Comparison of ENCODE assay signal across 28 mouse cellular contexts in genomic region chr16:20228167-20228566, GRCm38 (mm10). TPM values are rescaled to one million over a fixed set of nuclear protein-coding genes. Genes with fewer than 3 reads are reported as not detected.
DNase-seq lines count a peak whose midpoint lies in the region; ATAC-seq lines count a peak whose summit lies in the region.
"Had no signal": no experiment of that assay in that cellular context is flagged by ENCODE, and none has a peak within 500 bp of the region (broad histone marks: within the 10 kb centered on the region; RNA-seq: fewer than 3 reads in every experiment).

No protein-coding gene starts in this region.

- H3K36me3 ChIP-seq in forebrain, embryonic 11.5 days (ENCODE audit: control insufficient read depth, insufficient read depth, low read length) = peaks cover 21% of the 10 kb centered on the region; the same call in 1 of the 2 replicates
- peaks cover 35% of the 10 kb centered on the region for H3K36me3 ChIP-seq in forebrain, embryonic 16.5 days (ENCODE audit: control insufficient read depth, insufficient read depth)
- peaks cover 83% of the 10 kb centered on the region for H3K36me3 ChIP-seq in heart, embryonic 10.5 days
- peaks cover 65% of the 10 kb centered on the region for H3K36me3 ChIP-seq in heart, embryonic 12.5 days

- no peaks in the 10 kb centered on the region for H3K9me3 ChIP-seq in forebrain, embryonic 11.5 days (ENCODE audit: control insufficient read depth, low read length)
- H3K9me3 ChIP-seq in forebrain, embryonic 16.5 days (ENCODE audit: control insufficient read depth, low read length) = no peaks in the 10 kb centered on the region
- H3K9me3 ChIP-seq in heart, embryonic 10.5 days = no peaks in the 10 kb centered on the region
- no peaks in the 10 kb centered on the region for H3K9me3 ChIP-seq in heart, embryonic 12.5 days (replicated peaks)
- H3K9me3 ChIP-seq: embryonic facial prominence, embryonic 13.5 days; embryonic facial prominence, embryonic 15.5 days; forebrain, embryonic 10.5 days; forebrain, embryonic 13.5 days; forebrain, embryonic 15.5 days; G1E had no signal

- peak; percentile 16 for DNase-seq in forebrain, embryonic 11.5 days (ENCODE audit: low spot score)
- DNase-seq in heart, embryonic 10.5 days (ENCODE audit: low spot score) = peak; percentile 57
- DNase-seq in right cerebral cortex, adult 18-20 months = peak; percentile 36
- no peak for DNase-seq in right cerebral cortex, adult 2 months (ENCODE audit: low spot score in 2 of 2)
- DNase-seq in natural killer cell, adult 2 months (ENCODE audit: low spot score in 2 of 2) = no peak
- DNase-seq: adrenal gland, adult 8-10 months; adrenal gland, postnatal 36 days; B cell, adult 2 months; cerebellum, adult 11 months; cerebellum, adult 18-20 months; cerebellum, adult 8-10 months; cerebellum, adult 9-11 months; cerebellum, postnatal 14 days; cerebellum, postnatal 36 days; embryo, embryonic 11 days had no signal

- no peaks in the 10 kb centered on the region for H3K4me1 ChIP-seq in forebrain, embryonic 11.5 days (replicated peaks; ENCODE audit: control insufficient read depth, insufficient read depth, low read length)
- H3K4me1 ChIP-seq in forebrain, embryonic 16.5 days (replicated peaks; ENCODE audit: control insufficient read depth, insufficient read depth, low read length) = no peaks in the 10 kb centered on the region
- H3K4me1 ChIP-seq in heart, embryonic 10.5 days = peaks cover 24% of the 10 kb centered on the region
- peaks cover 17% of the 10 kb centered on the region for H3K4me1 ChIP-seq in heart, embryonic 12.5 days (replicated peaks)
- H3K4me1 ChIP-seq: embryonic facial prominence, embryonic 13.5 days; embryonic facial prominence, embryonic 15.5 days; forebrain, embryonic 10.5 days; forebrain, embryonic 13.5 days; forebrain, embryonic 15.5 days had no signal

- H3K4me2 ChIP-seq in forebrain, embryonic 11.5 days (ENCODE audit: low read depth, low read length, severe bottlenecking) = no peak overlapping the region
- no peak overlapping the region for H3K4me2 ChIP-seq in forebrain, embryonic 16.5 days (ENCODE audit: low read length)
- no peak overlapping the region for H3K4me2 ChIP-seq in heart, embryonic 12.5 days
- H3K4me2 ChIP-seq: embryonic facial prominence, embryonic 13.5 days; embryonic facial prominence, embryonic 15.5 days; forebrain, embryonic 13.5 days; forebrain, embryonic 15.5 days had no signal

- no peak for ATAC-seq in forebrain, embryonic 11.5 days (replicated peaks; ENCODE audit: low FRiP score)
- ATAC-seq in forebrain, embryonic 16.5 days = no peak
- no peak for ATAC-seq in heart, embryonic 12.5 days (ENCODE audit: insufficient number of reproducible peaks, low FRiP score)
- ATAC-seq: activated CD4-positive, CD25-positive, alpha-beta regulatory T cell, adult 4 months; CD4-positive, CD25-positive, alpha-beta regulatory T cell, adult 4 months; forebrain, embryonic 13.5 days; forebrain, embryonic 15.5 days; Patski had no signal

- H3K4me3 ChIP-seq in forebrain, embryonic 11.5 days (ENCODE audit: low read depth, low read length) = no peak overlapping the region
- no peak overlapping the region for H3K4me3 ChIP-seq in forebrain, embryonic 16.5 days (replicated peaks; ENCODE audit: low read length)
- H3K4me3 ChIP-seq in heart, embryonic 10.5 days = no peak overlapping the region
- H3K4me3 ChIP-seq in heart, embryonic 12.5 days = no peak overlapping the region
- H3K4me3 ChIP-seq: embryonic facial prominence, embryonic 13.5 days; embryonic facial prominence, embryonic 15.5 days; erythroblast, embryonic 14.5 days; forebrain, embryonic 10.5 days; forebrain, embryonic 13.5 days; forebrain, embryonic 15.5 days had no signal

- H3K27me3 ChIP-seq in forebrain, embryonic 11.5 days (ENCODE audit: control insufficient read depth, insufficient read depth, low read length) = no peaks in the 10 kb centered on the region
- no peaks in the 10 kb centered on the region for H3K27me3 ChIP-seq in forebrain, embryonic 16.5 days (replicated peaks; ENCODE audit: control insufficient read depth, insufficient read depth, low read length)
- H3K27me3 ChIP-seq in heart, embryonic 10.5 days (ENCODE audit: insufficient read depth, poor library complexity, severe bottlenecking) = no peaks in the 10 kb centered on the region
- H3K27me3 ChIP-seq in heart, embryonic 12.5 days (replicated peaks) = no peaks in the 10 kb centered on the region
- H3K27me3 ChIP-seq: CH12.LX; embryonic facial prominence, embryonic 13.5 days; embryonic facial prominence, embryonic 15.5 days; forebrain, embryonic 13.5 days; forebrain, embryonic 15.5 days; Patski had no signal

- H3K9ac ChIP-seq in forebrain, embryonic 11.5 days (ENCODE audit: low read length) = no peak overlapping the region
- H3K9ac ChIP-seq in forebrain, embryonic 16.5 days (replicated peaks; ENCODE audit: low read depth, low read length) = no peak overlapping the region
- H3K9ac ChIP-seq in heart, embryonic 12.5 days = no peak overlapping the region
- H3K9ac ChIP-seq: embryonic facial prominence, embryonic 13.5 days; embryonic facial prominence, embryonic 15.5 days; forebrain, embryonic 13.5 days; forebrain, embryonic 15.5 days had no signal

- 96% methylated on average over 5 of the region's 5 CpGs for WGBS in forebrain, embryonic 11.5 days
- 93% methylated on average over 5 of the region's 5 CpGs for WGBS in forebrain, embryonic 16.5 days
- WGBS in heart, embryonic 10.5 days = 90% methylated on average over 5 of the region's 5 CpGs
- WGBS in heart, embryonic 12.5 days = 89% methylated on average over 5 of the region's 5 CpGs

- H3K27ac ChIP-seq in forebrain, embryonic 11.5 days (ENCODE audit: low read depth, low read length) = no peak overlapping the region
- H3K27ac ChIP-seq in forebrain, embryonic 16.5 days (ENCODE audit: low read length) = no peak overlapping the region
- no peak overlapping the region for H3K27ac ChIP-seq in heart, embryonic 10.5 days
- H3K27ac ChIP-seq in heart, embryonic 12.5 days (ENCODE audit: poor library complexity, severe bottlenecking) = no peak overlapping the region
- H3K27ac ChIP-seq: embryonic facial prominence, embryonic 13.5 days; embryonic facial prominence, embryonic 15.5 days; forebrain, embryonic 10.5 days; forebrain, embryonic 13.5 days; forebrain, embryonic 15.5 days had no signal

RNA-seq across cellular contexts. Expression of gene Map6d1, which starts 13.0 kb away (rescaled TPM):
- polyA plus RNA-seq in forebrain, embryonic 11.5 days (2014; fragmentation: Nextera tagmentation; extraction: Ambion mirVana) = 1.3 and 2.0 TPM in 2 replicates
- 2.8 and 4.3 TPM in 2 replicates for polyA plus RNA-seq in forebrain, embryonic 16.5 days (2015; fragmentation: Nextera tagmentation; extraction: Ambion mirVana)
- polyA plus RNA-seq in heart, embryonic 10.5 days (2016; fragmentation: Nextera tagmentation; extraction: Ambion mirVana) = 0.94 and 1.8 TPM in 2 replicates
- 1.3 TPM in 2 replicates for polyA plus RNA-seq in heart, embryonic 12.5 days (2016; fragmentation: Nextera tagmentation; extraction: Ambion mirVana)
- polyA plus RNA-seq: G1E had no signal

Comparison
In these comparisons a context has a peak if more than half of its experiments do, and no peak if none do; other contexts are left out.
1. DNase-seq: peak in forebrain, embryonic 11.5 days (single experiment), heart, embryonic 10.5 days (single experiment) and right cerebral cortex, adult 18-20 months (single experiment); none in right cerebral cortex, adult 2 months (0 of 2) and natural killer cell, adult 2 months (0 of 2).